Mouse (Mus musculus) erythroblast, embryonic 14.5 days (primary cell): ENCODE data around the gene Carnmt1. TPM values are rescaled to one million over a fixed set of nuclear protein-coding genes. Genes with fewer than 3 reads are reported as not detected.

ENCODE experiments used
- H3K27me3 ChIP-seq: 2 replicates; pipeline ENCODE4 v1.6.1; 2012; ENCODE audit warnings: inconsistent platforms; ENCODE audit not compliant: control insufficient read depth
- H3K36me3 ChIP-seq: 2 replicates; pipeline ENCODE4 v1.6.1; 2012; ENCODE audit warnings: mild to moderate bottlenecking, inconsistent platforms; ENCODE audit not compliant: control insufficient read depth
- H3K4me1 ChIP-seq: 2 replicates; pipeline ENCODE4 v1.6.1; 2012; ENCODE audit warnings: inconsistent platforms; ENCODE audit not compliant: control insufficient read depth
- H3K4me3 ChIP-seq: replicated peaks from 2 replicates; pipeline ENCODE3; 2012; ENCODE audit warnings: moderate library complexity, mild to moderate bottlenecking, inconsistent platforms
- H3K9me3 ChIP-seq: 2 replicates; pipeline ENCODE4 v1.6.1; 2012; ENCODE audit warnings: low read length, inconsistent platforms, mixed read lengths; ENCODE audit not compliant: control insufficient read depth
- GATA1 ChIP-seq: IDR thresholded peaks from 2 replicates; pipeline ENCODE4 v1.6.1; 2012; ENCODE audit warnings: low read length, inconsistent platforms, mixed read lengths
- TAL1 ChIP-seq: IDR thresholded peaks from 3 replicates; pipeline ENCODE4 v1.6.1; 2012; ENCODE audit warnings: low read length, inconsistent platforms, mixed read lengths
- polyA plus RNA-seq: library from polyadenylated mRNA; stranded (reverse); fragments of >175 nt; gene quantifications from 2 replicates; pipeline ENCODE4 v1.2.3, GENCODE M21; 2012

Carnmt1 gene
- polyA plus RNA-seq, 1 experiment, result 1.5 TPM

GRCm38 (mm10) chr19:18747379-18747778 lies 76.8 kb downstream of the Carnmt1 start:
- H3K27me3 ChIP-seq, result peaks cover 19% of the 10 kb centered on the region
- peaks cover 6% of the 10 kb centered on the region for H3K4me1 ChIP-seq
- no peak for TF ChIP-seq TAL1
- TF ChIP-seq GATA1, result no peak
- H3K36me3 ChIP-seq, result no peaks in the 10 kb centered on the region
- no peak overlapping the region for H3K4me3 ChIP-seq
- H3K9me3 ChIP-seq, result no peaks in the 10 kb centered on the region

DNA sequence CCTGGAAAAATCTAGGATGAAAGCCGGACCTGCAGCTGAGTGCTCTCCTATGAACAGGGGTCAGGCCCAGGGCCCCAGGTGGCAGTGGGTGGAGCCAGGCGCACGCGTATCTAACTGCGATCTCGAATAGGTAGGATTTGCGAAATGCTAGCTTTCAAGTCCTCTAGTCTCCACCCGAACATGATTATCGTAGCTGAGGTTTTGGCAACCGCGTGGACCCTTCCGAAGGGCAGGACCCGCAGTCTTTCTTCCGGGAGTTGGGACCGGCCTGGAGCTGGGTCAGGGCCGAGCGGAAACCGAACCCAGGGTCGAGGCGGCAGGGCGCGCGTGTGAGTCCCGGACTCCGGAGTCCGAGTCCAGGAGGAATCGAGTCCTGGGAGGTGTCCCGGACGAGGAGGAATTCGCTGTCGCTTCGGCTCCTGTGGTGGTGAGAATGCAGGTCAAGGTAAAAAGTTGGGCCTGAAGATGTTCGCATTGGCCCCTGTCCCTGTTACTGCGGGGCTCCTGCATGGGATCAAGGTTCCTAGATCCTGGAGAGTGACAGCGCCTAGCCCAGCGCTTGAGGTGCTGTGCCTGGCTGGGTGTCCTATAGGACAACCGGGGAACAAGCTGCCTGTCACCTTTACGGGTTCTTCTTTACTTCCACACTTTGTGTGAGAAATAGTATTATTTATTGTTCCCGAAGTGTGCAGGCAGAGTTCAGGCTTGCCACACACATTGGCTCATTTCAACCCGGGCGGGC lies 79.2 kb downstream of the Carnmt1 start, which contains the start of gene Trpm6:
Gene Trpm6, plus strand, starts transcription at position 386 of the 742 bp plus-strand sequence.
- TF ChIP-seq GATA1, result no peak
- no peak for TF ChIP-seq TAL1
- Histone ChIP-seq H3K4me1 (peaks cover 6% of the 10 kb centered on the region), H3K27me3 (peaks cover 19% of the 10 kb centered on the region), H3K36me3 (no peaks in the 10 kb centered on the region), H3K9me3 (no peaks in the 10 kb centered on the region), H3K4me3 (peak within 1 kb of the TSS; percentile 26)

Other genes starting within 250 kb of the Carnmt1 start
- 12.0 and 12.5 TPM in 2 replicates for gene Ostf1, start 38.9 kb upstream of the Carnmt1 start, polyA plus RNA-seq
- not detected in 2 replicates for gene Nmrk1, start 38.8 kb upstream of the Carnmt1 start, polyA plus RNA-seq
- 4.1 and 5.3 TPM in 2 replicates for gene D030056L22Rik, start 42.4 kb downstream of the Carnmt1 start, polyA plus RNA-seq
- not detected in 2 replicates for gene Trpm6, start 79.2 kb downstream of the Carnmt1 start, polyA plus RNA-seq